In genomic region chr9:69456406-69457075, GRCm38 (mm10) we compare ENCODE assay signal across 11 mouse cellular contexts. TPM values are rescaled to one million over a fixed set of nuclear protein-coding genes. Genes with fewer than 3 reads are reported as not detected.
A peak's percentile ranks its signal among the peaks of the same experiment; 100 is the strongest.
DNase-seq lines count a peak whose midpoint lies in the region; ATAC-seq and TF ChIP-seq lines count a peak whose summit lies in the region.
"Had no signal": no experiment of that assay in that cellular context is flagged by ENCODE, and none has a peak within 500 bp of the region (broad histone marks: within the 10 kb centered on the region; RNA-seq: fewer than 3 reads in every experiment).

No protein-coding gene starts in this region.

- H3K27ac ChIP-seq in kidney, embryonic 15.5 days = peak overlapping the region; percentile 95
- peak overlapping the region; percentile 88 for H3K27ac ChIP-seq in heart, embryonic 13.5 days (replicated peaks)
- no peak overlapping the region for H3K27ac ChIP-seq in midbrain, embryonic 11.5 days (ENCODE audit: low read depth, low read length)
- H3K27ac ChIP-seq: midbrain, embryonic 13.5 days had no signal

- H3K27me3 ChIP-seq in kidney, embryonic 15.5 days = no peaks in the 10 kb centered on the region
- no peaks in the 10 kb centered on the region for H3K27me3 ChIP-seq in heart, embryonic 13.5 days (replicated peaks)
- no peaks in the 10 kb centered on the region for H3K27me3 ChIP-seq in myocyte (ENCODE audit: control insufficient read depth, insufficient read depth, insufficient read length)
- H3K27me3 ChIP-seq in midbrain, embryonic 11.5 days (ENCODE audit: control insufficient read depth, insufficient read depth, low read length) = peaks cover 17% of the 10 kb centered on the region

- no peak overlapping the region for H3ac ChIP-seq in myocyte (ENCODE audit: control insufficient read depth, insufficient read length)

- no peak for ATAC-seq in kidney, embryonic 15.5 days (replicated peaks; ENCODE audit: low FRiP score)
- no peak for ATAC-seq in heart, embryonic 13.5 days (ENCODE audit: extremely low read depth, insufficient number of reproducible peaks, low FRiP score, low TSS enrichment)
- ATAC-seq in midbrain, embryonic 11.5 days (ENCODE audit: low FRiP score) = no peak
- ATAC-seq in megakaryocyte-erythroid progenitor cell, adult 5-6 weeks (replicated peaks; ENCODE audit: low FRiP score, low TSS enrichment, poor library complexity, severe bottlenecking) = no peak
- ATAC-seq: midbrain, embryonic 13.5 days had no signal

- peak; percentile 57 for TF ChIP-seq POLR2A in myocyte (IDR thresholded peaks at IDR 0.05; ENCODE audit: insufficient read length, low read depth)

- peaks cover 62% of the 10 kb centered on the region for H3K79me2 ChIP-seq in myocyte (ENCODE audit: control insufficient read depth, insufficient read depth)

- DNase-seq in kidney, postnatal 14 days = no peak
- DNase-seq in R1 (ENCODE audit: low read depth, low spot score) = peak; percentile 59
- DNase-seq in midbrain, embryonic 11.5 days (ENCODE audit: low spot score, missing footprints) = no peak
- DNase-seq: retina, postnatal 1 day; thymus, adult 18-20 months had no signal

- no peak overlapping the region for H3K4me3 ChIP-seq in kidney, embryonic 15.5 days (replicated peaks)
- 0 out of 2 replicates have a peak overlapping the region, but pooled peaks have one; percentile 67 for H3K4me3 ChIP-seq in heart, embryonic 13.5 days
- H3K4me3 ChIP-seq in myocyte = peak overlapping the region; percentile 95
- no peak overlapping the region for H3K4me3 ChIP-seq in midbrain, embryonic 11.5 days (ENCODE audit: low read depth, low read length)
- H3K4me3 ChIP-seq: forebrain, embryonic 12.5 days; midbrain, embryonic 13.5 days had no signal

- 0 out of 2 replicates have a peak, but pooled peaks cover 10% of the 10 kb centered on the region for H3K36me3 ChIP-seq in kidney, embryonic 15.5 days
- peaks cover 19% of the 10 kb centered on the region for H3K36me3 ChIP-seq in heart, embryonic 13.5 days
- peaks cover 19% of the 10 kb centered on the region for H3K36me3 ChIP-seq in myocyte (ENCODE audit: control insufficient read depth, insufficient read depth)
- no peaks in the 10 kb centered on the region for H3K36me3 ChIP-seq in midbrain, embryonic 11.5 days (ENCODE audit: control insufficient read depth, insufficient read depth, low read length)
- H3K36me3 ChIP-seq: forebrain, embryonic 12.5 days; midbrain, embryonic 13.5 days had no signal

- peaks cover 76% of the 10 kb centered on the region for H3K4me1 ChIP-seq in kidney, embryonic 15.5 days
- peaks cover 79% of the 10 kb centered on the region for H3K4me1 ChIP-seq in heart, embryonic 13.5 days
- H3K4me1 ChIP-seq in midbrain, embryonic 11.5 days (ENCODE audit: control insufficient read depth, insufficient read depth, low read length) = peaks cover 13% of the 10 kb centered on the region

- H3K4me2 ChIP-seq in kidney, embryonic 15.5 days = peak overlapping the region; percentile 77
- H3K4me2 ChIP-seq in heart, embryonic 13.5 days = peak overlapping the region; percentile 85
- H3K4me2 ChIP-seq in myocyte (ENCODE audit: low read depth) = peak overlapping the region; percentile 91
- no peak overlapping the region for H3K4me2 ChIP-seq in midbrain, embryonic 11.5 days
- H3K4me2 ChIP-seq: forebrain, embryonic 12.5 days; midbrain, embryonic 13.5 days had no signal

- WGBS in kidney, embryonic 15.5 days = 77% methylated on average over 15 of the region's 15 CpGs
- WGBS in heart, embryonic 13.5 days = 68% methylated on average over 15 of the region's 15 CpGs
- 88% methylated on average over 15 of the region's 15 CpGs for WGBS in midbrain, embryonic 11.5 days

- H3K9me3 ChIP-seq in kidney, embryonic 15.5 days (replicated peaks) = no peaks in the 10 kb centered on the region
- H3K9me3 ChIP-seq in heart, embryonic 13.5 days = no peaks in the 10 kb centered on the region
- H3K9me3 ChIP-seq in midbrain, embryonic 11.5 days (ENCODE audit: control insufficient read depth, low read length) = no peaks in the 10 kb centered on the region
- H3K9me3 ChIP-seq: forebrain, embryonic 12.5 days; midbrain, embryonic 13.5 days had no signal

- no peak overlapping the region for H3K9ac ChIP-seq in kidney, embryonic 15.5 days
- H3K9ac ChIP-seq in heart, embryonic 13.5 days = peak overlapping the region; percentile 68; the same call in 1 of the 2 replicates
- H3K9ac ChIP-seq in midbrain, embryonic 11.5 days (ENCODE audit: low read length) = no peak overlapping the region
- H3K9ac ChIP-seq: forebrain, embryonic 12.5 days; midbrain, embryonic 13.5 days had no signal

TF ChIP-seq in myocyte, 11 proteins besides CTCF, POLR2A, EP300 and RAD21:
- TF ChIP-seq REST (IDR thresholded peaks at IDR 0.05; ENCODE audit: insufficient read depth, insufficient read length) (no peak), MYOD1 (IDR thresholded peaks at IDR 0.05; ENCODE audit: control insufficient read depth in 1 of 3, insufficient read length in 2 of 3, low read depth in 2 of 3) (peak in 1 of 3 experiments; percentile 47), USF1 (IDR thresholded peaks at IDR 0.05; ENCODE audit: low read depth) (peak; percentile 63), CEBPB (IDR thresholded peaks at IDR 0.05; ENCODE audit: insufficient read depth, poor library complexity, severe bottlenecking) (no peak), TCF3 (IDR thresholded peaks at IDR 0.05; ENCODE audit: insufficient read length, low read depth) (no peak), TCF12 (IDR thresholded peaks at IDR 0.05; ENCODE audit: insufficient read depth, poor library complexity, severe bottlenecking) (no peak), E2F4 (IDR thresholded peaks at IDR 0.05; ENCODE audit: insufficient read depth) (no peak), MYOG (IDR thresholded peaks at IDR 0.05; ENCODE audit: control insufficient read depth in 1 of 3, insufficient read depth in 1 of 3, insufficient read length in 2 of 3, low read depth in 2 of 3) (peak in 1 of 3 experiments; percentile 53), SRF (IDR thresholded peaks at IDR 0.05; ENCODE audit: control insufficient read depth, insufficient read length, low read depth) (no peak), MAX (IDR thresholded peaks at IDR 0.05; ENCODE audit: low read depth) (peak; percentile 77), POLR2AphosphoS2 (IDR thresholded peaks at IDR 0.05; ENCODE audit: insufficient read length, low read depth) (peak; percentile 81)

RNA-seq across cellular contexts. Expression of gene Anxa2, which starts 3.1 kb away (rescaled TPM):
- 567 and 614 TPM in 2 replicates for polyA plus RNA-seq in kidney, embryonic 15.5 days (2015; fragmentation: Nextera tagmentation; extraction: Ambion mirVana)
- 450 and 490 TPM in 2 replicates for polyA plus RNA-seq in heart, embryonic 13.5 days (2015; fragmentation: Nextera tagmentation; extraction: Ambion mirVana)
- polyA plus RNA-seq in myocyte (2012; fragmentation: generic; extraction: Trizol) = 1,009 TPM
- polyA plus RNA-seq in midbrain, embryonic 11.5 days (2014; fragmentation: Nextera tagmentation; extraction: Ambion mirVana) = 176 and 180 TPM in 2 replicates
- total RNA-seq in megakaryocyte-erythroid progenitor cell, adult 5-6 weeks (2014; fragmentation: Nextera tagmentation) = 5.0 and 20.7 TPM in 2 replicates
- 14.2 and 15.8 TPM in 2 replicates for total RNA-seq in megakaryocyte-erythroid progenitor cell, adult 5-6 weeks (2017)

RNA-seq across cellular contexts. Expression of gene Ice2, which starts 58.8 kb away (rescaled TPM):
- 21.3 and 23.4 TPM in 2 replicates for polyA plus RNA-seq in kidney, embryonic 15.5 days (2015; fragmentation: Nextera tagmentation; extraction: Ambion mirVana)
- polyA plus RNA-seq in heart, embryonic 13.5 days (2015; fragmentation: Nextera tagmentation; extraction: Ambion mirVana) = 10.7 and 11.7 TPM in 2 replicates
- polyA plus RNA-seq in myocyte (2012; fragmentation: generic; extraction: Trizol) = 2.0 TPM
- 20.9 and 23.8 TPM in 2 replicates for polyA plus RNA-seq in midbrain, embryonic 11.5 days (2014; fragmentation: Nextera tagmentation; extraction: Ambion mirVana)
- 35.4 and 39.1 TPM in 2 replicates for total RNA-seq in megakaryocyte-erythroid progenitor cell, adult 5-6 weeks (2014; fragmentation: Nextera tagmentation)
- total RNA-seq in megakaryocyte-erythroid progenitor cell, adult 5-6 weeks (2017) = 27.5 and 31.1 TPM in 2 replicates

Comparison
In these comparisons a context has a peak if more than half of its experiments do, and no peak if none do; other contexts are left out.
1. H3K4me3 ChIP-seq: peak in heart, embryonic 13.5 days (single experiment) and myocyte (single experiment); none in kidney, embryonic 15.5 days (single experiment) and midbrain, embryonic 11.5 days (single experiment).